Mouse (Mus musculus) midbrain, embryonic 12.5 days (tissue): ENCODE data around the gene Synpr. TPM values are rescaled to one million over a fixed set of nuclear protein-coding genes. Genes with fewer than 3 reads are reported as not detected.
A peak's percentile ranks its signal among the peaks of the same experiment; 100 is the strongest.

ENCODE experiments used
- ATAC-seq: fragments of 200-750 bp; cut with Nextera tagmentation; 2 replicates; pipeline ENCODE4 v1.8.0; 2017; ENCODE audit warnings: low read depth, moderate TSS enrichment, moderate library complexity; ENCODE audit not compliant: low FRiP score
- H3K27ac ChIP-seq: fragments of 300-500 bp; sonication (generic); replicated peaks from 2 replicates; pipeline ENCODE4 v1.5.1; 2016; ENCODE audit warnings: mild to moderate bottlenecking
- H3K27me3 ChIP-seq: fragments of 300-500 bp; sonication (generic); 2 replicates; pipeline ENCODE4 v1.6.1; 2016; ENCODE audit warnings: mild to moderate bottlenecking
- H3K36me3 ChIP-seq: fragments of 300-500 bp; sonication (generic); 2 replicates; pipeline ENCODE4 v1.6.1; 2016
- H3K4me1 ChIP-seq: fragments of 300-500 bp; sonication (generic); 2 replicates; pipeline ENCODE4 v1.6.1; 2016
- H3K4me2 ChIP-seq: fragments of 300-500 bp; sonication (generic); replicated peaks from 2 replicates; pipeline ENCODE4 v1.6.1; 2016; ENCODE audit warnings: mild to moderate bottlenecking, moderate library complexity
- H3K4me3 ChIP-seq: fragments of 300-500 bp; sonication (generic); 2 replicates; pipeline ENCODE4 v1.5.1; 2016; ENCODE audit warnings: mild to moderate bottlenecking
- H3K9ac ChIP-seq: fragments of 300-500 bp; sonication (generic); replicated peaks from 2 replicates; pipeline ENCODE4 v1.6.1; 2016; ENCODE audit warnings: mild to moderate bottlenecking, moderate library complexity
- H3K9me3 ChIP-seq: fragments of 300-500 bp; sonication (generic); 2 replicates; pipeline ENCODE4 v1.6.1; 2016; ENCODE audit warnings: mild to moderate bottlenecking
- WGBS: fragments of 180-500 bp; shearing (Covaris S2); methylation state at CpG from one replicate; pipeline ENCODE4 v1.1.7; 2016; 5-methylcytosine and 5-hydroxymethylcytosine counted together
- polyA plus RNA-seq: library from polyadenylated mRNA; unstranded; fragments of >200 nt; fragmentation: Nextera tagmentation; extraction: Ambion mirVana; gene quantifications from 2 replicates; pipeline ENCODE4 v1.2.1, GENCODE M21; 2016

Synpr gene
- polyA plus RNA-seq, 1 experiment from 2014 or later, result 6.2 TPM

- H3K9me3 ChIP-seq, result no peaks in the 10 kb centered on the region
- no peaks in the 10 kb centered on the region for H3K4me1 ChIP-seq
- H3K27ac ChIP-seq, result no peak overlapping the region
- H3K4me3 ChIP-seq, result no peak overlapping the region
- no peaks in the 10 kb centered on the region for H3K36me3 ChIP-seq
- WGBS, result 86% methylated on average over 3 of the region's 3 CpGs
- no peaks in the 10 kb centered on the region for H3K27me3 ChIP-seq
- no peak overlapping the region for H3K9ac ChIP-seq
- ATAC-seq, result no peak
- H3K4me2 ChIP-seq, result no peak overlapping the region
Measured at GRCm38 (mm10) chr14:13294200-13294599, 9.6 kb downstream of the Synpr start.

GRCm38 (mm10) chr14:13314323-13314722 lies 29.7 kb downstream of the Synpr start:
- H3K9me3 ChIP-seq, result no peaks in the 10 kb centered on the region
- H3K27ac ChIP-seq, result no peak overlapping the region
- ATAC-seq, result no peak
- H3K9ac ChIP-seq, result no peak overlapping the region
- no peak overlapping the region for H3K4me2 ChIP-seq
- 92% methylated on average over 1 of the region's 1 CpGs for WGBS
- H3K27me3 ChIP-seq, result no peaks in the 10 kb centered on the region
- H3K4me1 ChIP-seq, result no peaks in the 10 kb centered on the region
- no peaks in the 10 kb centered on the region for H3K36me3 ChIP-seq
- no peak overlapping the region for H3K4me3 ChIP-seq

DNA sequence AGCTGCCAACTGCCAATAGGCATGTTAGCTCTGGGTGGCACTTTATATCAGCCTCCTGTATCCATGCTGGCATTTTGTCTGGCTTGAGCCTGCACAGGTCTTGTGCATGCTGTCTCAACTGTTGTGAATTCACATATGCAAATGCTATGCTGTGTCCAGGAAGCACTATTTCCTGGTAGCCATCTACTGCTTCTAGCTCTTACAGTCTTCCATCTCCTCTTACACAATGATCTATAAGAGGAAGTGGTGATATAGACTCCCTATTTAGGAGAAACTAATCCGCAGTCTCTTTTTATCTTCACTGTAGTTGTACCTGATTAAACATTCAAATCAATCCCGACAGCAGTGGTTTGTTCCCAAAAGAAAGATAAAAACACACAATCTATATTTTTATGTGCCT lies 43.9 kb downstream of the Synpr start:
- no peak overlapping the region for H3K4me3 ChIP-seq
- H3K27me3 ChIP-seq, result no peaks in the 10 kb centered on the region
- H3K27ac ChIP-seq, result no peak overlapping the region
- H3K9me3 ChIP-seq, result no peaks in the 10 kb centered on the region
- no peak overlapping the region for H3K9ac ChIP-seq
- ATAC-seq, result no peak
- no peaks in the 10 kb centered on the region for H3K36me3 ChIP-seq
- H3K4me1 ChIP-seq, result no peaks in the 10 kb centered on the region
- H3K4me2 ChIP-seq, result no peak overlapping the region
- 86% methylated on average over 2 of the region's 2 CpGs for WGBS

DNA sequence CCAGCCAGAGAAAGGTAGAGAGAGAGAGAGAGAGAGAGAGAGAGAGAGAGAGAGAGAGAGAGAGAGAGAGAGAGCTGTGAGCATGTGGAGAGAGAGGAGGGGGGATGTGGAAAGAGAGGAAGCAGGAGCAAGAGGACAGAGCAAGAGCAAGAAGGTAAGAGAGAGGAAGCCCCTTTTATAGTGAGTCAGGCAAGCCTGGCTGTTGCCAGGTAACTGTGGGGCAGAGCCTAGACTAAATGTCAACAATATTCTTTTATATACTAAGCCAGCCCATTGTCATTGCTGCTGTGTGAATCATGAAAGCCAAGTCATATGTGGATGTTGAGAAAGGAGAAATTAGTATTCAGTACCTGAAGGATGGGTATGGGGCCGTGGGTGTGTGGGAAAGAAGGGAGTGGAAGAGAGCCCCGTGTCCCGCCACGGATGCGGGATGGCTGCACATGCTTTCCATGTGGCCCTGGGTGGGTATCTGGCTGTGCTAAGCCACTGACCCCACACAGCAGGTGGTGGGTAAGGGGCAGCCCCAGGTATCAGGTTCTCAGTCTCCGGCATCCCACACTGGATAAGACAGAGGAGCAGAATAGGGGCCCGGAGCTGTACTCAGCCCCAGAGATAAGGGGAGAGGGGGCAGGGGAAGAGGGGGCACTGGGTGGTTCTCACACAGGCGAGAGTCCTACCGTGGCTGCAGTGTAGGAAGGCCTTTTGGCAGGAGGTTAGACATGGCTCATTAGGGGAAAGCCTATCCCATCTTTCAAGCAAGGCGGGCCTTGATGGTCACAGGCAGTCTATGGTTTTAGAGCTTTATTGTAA lies 48.1 kb downstream of the Synpr start:
- WGBS, result 59% methylated on average over 10 of the region's 10 CpGs
- H3K27ac ChIP-seq, result no peak overlapping the region
- H3K4me2 ChIP-seq, result no peak overlapping the region
- H3K27me3 ChIP-seq, result no peaks in the 10 kb centered on the region
- H3K9ac ChIP-seq, result no peak overlapping the region
- ATAC-seq, result peak; percentile 44; the same call in 1 of the 2 replicates
- no peak overlapping the region for H3K4me3 ChIP-seq
- H3K4me1 ChIP-seq, result no peaks in the 10 kb centered on the region
- no peaks in the 10 kb centered on the region for H3K36me3 ChIP-seq
- H3K9me3 ChIP-seq, result no peaks in the 10 kb centered on the region

GRCm38 (mm10) chr14:13333372-13333771 lies 48.8 kb downstream of the Synpr start:
- 67% methylated on average over 5 of the region's 5 CpGs for WGBS
- Histone ChIP-seq H3K9me3 (no peaks in the 10 kb centered on the region), H3K9ac (no peak overlapping the region), H3K27me3 (no peaks in the 10 kb centered on the region), H3K4me1 (no peaks in the 10 kb centered on the region), H3K4me2 (no peak overlapping the region), H3K27ac (no peak overlapping the region), H3K36me3 (no peaks in the 10 kb centered on the region), H3K4me3 (no peak overlapping the region)
- ATAC-seq, result no peak

GRCm38 (mm10) chr14:13336162-13336561 lies 51.6 kb downstream of the Synpr start:
- Histone ChIP-seq H3K4me1 (no peaks in the 10 kb centered on the region), H3K9ac (no peak overlapping the region), H3K4me2 (no peak overlapping the region), H3K36me3 (no peaks in the 10 kb centered on the region), H3K9me3 (no peaks in the 10 kb centered on the region), H3K27ac (no peak overlapping the region), H3K4me3 (no peak overlapping the region), H3K27me3 (no peaks in the 10 kb centered on the region)
- 67% methylated on average over 4 of the region's 4 CpGs for WGBS
- ATAC-seq, result no peak

- no peak overlapping the region for H3K4me3 ChIP-seq
- H3K4me1 ChIP-seq, result no peaks in the 10 kb centered on the region
- H3K4me2 ChIP-seq, result no peak overlapping the region
- ATAC-seq, result no peak
- no peak overlapping the region for H3K9ac ChIP-seq
- no peaks in the 10 kb centered on the region for H3K36me3 ChIP-seq
- H3K27ac ChIP-seq, result no peak overlapping the region
- WGBS, result 84% methylated on average over 4 of the region's 4 CpGs
- no peaks in the 10 kb centered on the region for H3K27me3 ChIP-seq
- H3K9me3 ChIP-seq, result no peaks in the 10 kb centered on the region
Measured at GRCm38 (mm10) chr14:13340688-13341087, 56.1 kb downstream of the Synpr start.

GRCm38 (mm10) chr14:13344240-13344639 lies 59.7 kb downstream of the Synpr start:
- no peak overlapping the region for H3K4me2 ChIP-seq
- no peak for ATAC-seq
- no peak overlapping the region for H3K4me3 ChIP-seq
- H3K36me3 ChIP-seq, result no peaks in the 10 kb centered on the region
- WGBS, result 72% methylated on average over 2 of the region's 2 CpGs
- no peak overlapping the region for H3K27ac ChIP-seq
- H3K27me3 ChIP-seq, result no peaks in the 10 kb centered on the region
- H3K9ac ChIP-seq, result no peak overlapping the region
- H3K4me1 ChIP-seq, result no peaks in the 10 kb centered on the region
- H3K9me3 ChIP-seq, result no peaks in the 10 kb centered on the region

DNA sequence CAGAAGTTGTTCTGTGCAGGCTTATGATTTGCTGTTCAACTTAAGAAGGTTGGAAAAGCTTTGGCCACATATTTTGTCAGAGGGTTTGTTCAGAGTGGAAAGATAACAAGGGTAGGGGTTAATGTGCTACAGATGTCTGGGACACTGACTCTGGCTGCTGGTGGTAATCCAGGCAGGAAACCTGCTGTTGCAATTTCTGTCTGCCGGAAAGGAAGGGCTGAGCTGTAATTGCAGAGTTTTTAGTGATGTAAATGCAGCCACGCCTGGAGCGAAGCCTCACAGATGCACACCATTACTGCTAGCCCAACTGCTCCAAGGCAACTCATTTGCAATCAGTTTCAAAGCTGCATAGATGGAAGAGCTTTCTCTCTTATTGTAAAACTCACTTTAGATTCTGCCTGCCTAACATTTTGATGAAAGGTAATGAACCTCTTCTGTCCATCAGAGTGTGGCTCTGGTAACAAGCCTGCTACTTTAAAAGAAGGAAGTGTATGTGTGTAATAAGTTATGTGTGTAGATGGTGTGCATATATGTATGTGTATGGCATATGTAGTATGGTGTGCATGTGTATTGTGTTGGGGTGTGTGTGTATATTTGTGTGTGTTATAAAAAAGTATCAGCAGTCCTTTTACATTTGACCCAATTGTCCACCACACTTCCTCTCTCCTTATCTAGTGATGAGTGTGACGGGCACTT lies 64.7 kb downstream of the Synpr start:
- Histone ChIP-seq H3K4me3 (no peak overlapping the region), H3K4me2 (no peak overlapping the region), H3K36me3 (no peaks in the 10 kb centered on the region), H3K27me3 (peaks cover 3% of the 10 kb centered on the region; the same call in 1 of the 2 replicates), H3K4me1 (no peaks in the 10 kb centered on the region), H3K9me3 (no peaks in the 10 kb centered on the region), H3K27ac (no peak overlapping the region), H3K9ac (no peak overlapping the region)
- ATAC-seq, result no peak
- WGBS, result 59% methylated on average over 4 of the region's 4 CpGs

DNA sequence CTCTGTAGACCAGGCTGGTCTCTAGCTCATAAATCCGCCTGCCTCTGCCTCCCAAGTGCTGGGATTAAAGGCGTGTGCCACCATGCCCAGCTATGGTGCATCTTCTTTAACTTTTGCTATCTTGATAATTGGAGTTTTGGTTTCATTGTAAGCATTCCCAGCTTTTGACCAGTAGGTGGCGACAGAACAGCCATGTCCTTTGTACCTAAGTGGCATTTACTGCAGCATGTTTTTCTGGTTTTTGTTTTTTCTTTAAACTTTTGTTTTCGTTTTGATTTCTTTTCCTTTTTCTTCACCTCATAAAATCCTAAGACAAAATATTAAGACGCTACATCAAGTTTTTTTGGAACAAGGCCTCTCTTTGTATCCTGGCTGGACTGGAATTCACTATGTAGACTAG lies 69.6 kb downstream of the Synpr start:
- Histone ChIP-seq H3K27me3 (peaks cover 3% of the 10 kb centered on the region), H3K27ac (no peak overlapping the region), H3K9me3 (no peaks in the 10 kb centered on the region), H3K4me2 (no peak overlapping the region), H3K9ac (no peak overlapping the region), H3K36me3 (no peaks in the 10 kb centered on the region), H3K4me3 (no peak overlapping the region), H3K4me1 (0 out of 2 replicates have a peak, but pooled peaks cover 5% of the 10 kb centered on the region)
- 31% methylated on average over 5 of the region's 5 CpGs for WGBS
- no peak for ATAC-seq

DNA sequence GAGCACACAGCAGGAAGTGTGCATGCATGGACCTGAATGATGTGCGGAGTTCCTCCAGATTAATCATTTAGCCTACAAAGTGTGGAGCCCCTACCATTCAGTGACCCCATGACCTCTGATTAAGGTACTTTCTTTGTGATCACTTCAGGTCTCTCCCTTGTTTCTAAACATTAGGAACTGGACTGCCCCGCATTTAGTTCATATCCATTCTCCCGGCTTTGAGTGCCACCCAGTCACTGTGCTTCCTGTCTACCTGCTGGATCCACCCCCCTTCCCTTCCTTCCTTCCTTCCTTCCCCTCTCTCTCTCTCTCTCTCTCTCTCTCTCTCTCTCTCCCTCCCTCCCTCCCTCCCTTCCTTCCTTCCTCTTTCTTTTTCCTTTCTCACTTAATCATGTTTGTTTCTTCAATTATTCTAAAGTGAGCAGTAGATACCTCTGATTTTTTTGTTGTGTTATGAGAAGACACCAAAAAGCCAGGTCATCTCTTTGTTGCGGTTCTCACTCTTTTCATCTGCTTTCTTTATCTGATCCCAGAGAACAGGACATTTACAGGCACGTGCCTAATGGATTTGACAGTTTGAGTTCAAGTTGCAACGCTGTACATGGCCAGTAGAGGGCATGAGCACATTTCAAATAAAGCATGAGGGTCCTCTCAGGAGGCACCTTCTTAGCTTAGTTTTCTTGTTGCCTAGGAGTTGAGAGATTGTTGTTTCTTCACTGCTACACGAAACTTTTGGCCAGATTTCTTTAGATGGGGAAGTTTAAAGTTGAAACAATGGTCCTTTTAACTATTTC lies 71.2 kb downstream of the Synpr start:
- no peaks in the 10 kb centered on the region for H3K9me3 ChIP-seq
- H3K36me3 ChIP-seq, result no peaks in the 10 kb centered on the region
- H3K4me2 ChIP-seq, result no peak overlapping the region
- H3K4me3 ChIP-seq, result no peak overlapping the region
- peak; percentile 70 for ATAC-seq
- 0 out of 2 replicates have a peak, but pooled peaks cover 5% of the 10 kb centered on the region for H3K4me1 ChIP-seq
- WGBS, result 14% methylated on average over 7 of the region's 7 CpGs
- H3K9ac ChIP-seq, result no peak overlapping the region
- H3K27ac ChIP-seq, result no peak overlapping the region
- peaks cover 3% of the 10 kb centered on the region for H3K27me3 ChIP-seq
